Mouse (Mus musculus): ENCODE measurements around the gene Mvb12a.

The Mvb12a gene

GRCm38 (mm10) chr8:71566501-71566900 is 23.8 kb downstream of the Mvb12a start, which contains the start of gene Nxnl1:
Gene Nxnl1, minus strand, starts transcription at chr8:71566601.
- DNase-seq (ENCODE audit: low spot score) = no peak

- DNase-seq (ENCODE audit: low spot score) = no peak
Measured at GRCm38 (mm10) chr8:71567587-71567986, 24.9 kb downstream of the Mvb12a start.

- DNase-seq (ENCODE audit: low spot score) = no peak
Measured at GRCm38 (mm10) chr8:71568387-71568937, 25.7 kb downstream of the Mvb12a start, which contains the start of gene Slc27a1. Gene Slc27a1, plus strand, starts transcription at chr8:71568882.

GRCm38 (mm10) chr8:71568941-71569340 is 26.2 kb downstream of the Mvb12a start:
- no peak for DNase-seq (ENCODE audit: low spot score)

GRCm38 (mm10) chr8:71569366-71570290 is 26.9 kb downstream of the Mvb12a start:
- peak; percentile 69 for DNase-seq (ENCODE audit: low spot score)

GRCm38 (mm10) chr8:71570291-71570954 is 27.7 kb downstream of the Mvb12a start:
- DNase-seq (ENCODE audit: low spot score) = peak; percentile 94

- DNase-seq (ENCODE audit: low spot score) = no peak
Measured at GRCm38 (mm10) chr8:71572077-71572476, 29.4 kb downstream of the Mvb12a start.

GRCm38 (mm10) chr8:71572847-71573633 is 30.3 kb downstream of the Mvb12a start:
- no peak for DNase-seq (ENCODE audit: low spot score)

- no peak for DNase-seq (ENCODE audit: low spot score)
Measured at GRCm38 (mm10) chr8:71574426-71574825, 31.7 kb downstream of the Mvb12a start.

GRCm38 (mm10) chr8:71575020-71575419 is 32.3 kb downstream of the Mvb12a start:
- DNase-seq (ENCODE audit: low spot score) = no peak

GRCm38 (mm10) chr8:71577856-71578387 is 35.2 kb downstream of the Mvb12a start:
- DNase-seq (ENCODE audit: low spot score) = no peak

- DNase-seq (ENCODE audit: low spot score) = no peak
Measured at GRCm38 (mm10) chr8:71579009-71579408, 36.3 kb downstream of the Mvb12a start.

GRCm38 (mm10) chr8:71579476-71579875 is 36.8 kb downstream of the Mvb12a start:
- DNase-seq (ENCODE audit: low spot score) = no peak

GRCm38 (mm10) chr8:71580201-71580600 is 37.5 kb downstream of the Mvb12a start:
- no peak for DNase-seq (ENCODE audit: low spot score)

- DNase-seq (ENCODE audit: low spot score) = no peak
Measured at GRCm38 (mm10) chr8:71586891-71587290, 44.2 kb downstream of the Mvb12a start.

GRCm38 (mm10) chr8:71588762-71589161 is 46.0 kb downstream of the Mvb12a start:
- no peak for DNase-seq (ENCODE audit: low spot score)

- no peak for DNase-seq (ENCODE audit: low spot score)
Measured at GRCm38 (mm10) chr8:71591017-71591416, 48.3 kb downstream of the Mvb12a start.

GRCm38 (mm10) chr8:71591471-71592373 is 49.0 kb downstream of the Mvb12a start, which contains the start of gene Pgls:
Gene Pgls, plus strand, starts transcription at chr8:71592176.
- DNase-seq (ENCODE audit: low spot score) = peak; percentile 91

GRCm38 (mm10) chr8:71592374-71593170 is 49.9 kb downstream of the Mvb12a start:
- DNase-seq (ENCODE audit: low spot score) = peak; percentile 65
